Mouse (Mus musculus) intestine, embryonic 14.5 days (tissue): ENCODE results near the gene Ankrd9. TPM values are rescaled to one million over a fixed set of nuclear protein-coding genes. Genes with fewer than 3 reads are reported as not detected.

ENCODE experiments used
- ATAC-seq: fragments of 200-750 bp; cut with Nextera tagmentation; replicated peaks from 2 replicates; pipeline ENCODE4 v1.8.0; 2017; ENCODE audit warnings: low read depth, moderate number of reproducible peaks, moderate TSS enrichment, moderate library complexity; ENCODE audit not compliant: low FRiP score, low TSS enrichment
- DNase-seq: peaks from one replicate; pipeline ENCODE4 v3.0.0-alpha.2; 2018; ENCODE audit warnings: low spot score
- H3K27ac ChIP-seq: fragments of 300-500 bp; sonication (generic); 2 replicates; pipeline ENCODE4 v1.5.1; 2014; ENCODE audit warnings: low read depth, mild to moderate bottlenecking, control low read depth
- H3K27me3 ChIP-seq: fragments of 300-500 bp; sonication (generic); replicated peaks from 2 replicates; pipeline ENCODE4 v1.6.1; 2014; ENCODE audit warnings: low read length, control low read depth; ENCODE audit not compliant: control insufficient read depth, insufficient read depth
- H3K36me3 ChIP-seq: fragments of 300-500 bp; sonication (generic); 2 replicates; pipeline ENCODE4 v1.6.1; 2014; ENCODE audit warnings: low read length, control low read depth; ENCODE audit not compliant: control insufficient read depth, insufficient read depth
- H3K4me1 ChIP-seq: fragments of 300-500 bp; sonication (generic); replicated peaks from 2 replicates; pipeline ENCODE4 v1.6.1; 2014; ENCODE audit warnings: low read length, control low read depth, mixed read lengths; ENCODE audit not compliant: control insufficient read depth, insufficient read depth
- H3K4me2 ChIP-seq: fragments of 300-500 bp; sonication (generic); 2 replicates; pipeline ENCODE4 v1.6.1; 2014; ENCODE audit warnings: low read length
- H3K4me3 ChIP-seq: fragments of 300-500 bp; sonication (generic); 2 replicates; pipeline ENCODE4 v1.5.1; 2014; ENCODE audit warnings: low read depth, low read length, control low read depth, mixed read lengths
- H3K9ac ChIP-seq: fragments of 300-500 bp; sonication (generic); 2 replicates; pipeline ENCODE4 v1.6.1; 2014; ENCODE audit warnings: mild to moderate bottlenecking, low read length
- H3K9me3 ChIP-seq: fragments of 300-500 bp; sonication (generic); 2 replicates; pipeline ENCODE4 v1.6.1; 2016; ENCODE audit warnings: low read length, control low read depth; ENCODE audit not compliant: control insufficient read depth
- WGBS: fragments of 180-500 bp; shearing (Covaris S2); extraction: QIAGEN DNeasy Blood & Tissue Kit; methylation state at CpG from one replicate; pipeline ENCODE4 v1.1.7; 2014; 5-methylcytosine and 5-hydroxymethylcytosine counted together
- polyA plus RNA-seq: library from polyadenylated mRNA; unstranded; fragments of >200 nt; fragmentation: Nextera tagmentation; extraction: Ambion mirVana; gene quantifications from 2 replicates; pipeline ENCODE4 v1.2.1, GENCODE M21; 2014

The Ankrd9 gene
- polyA plus RNA-seq, 1 experiment from 2014 or later = 17.8 TPM

GRCm38 (mm10) chr12:110948910-110949201 is 30.0 kb downstream of the Ankrd9 start:
- H3K4me3 ChIP-seq = no peak overlapping the region
- no peaks in the 10 kb centered on the region for H3K27me3 ChIP-seq
- H3K27ac ChIP-seq = no peak overlapping the region
- no peak overlapping the region for H3K9ac ChIP-seq
- no peak overlapping the region for H3K4me2 ChIP-seq
- peaks cover 26% of the 10 kb centered on the region for H3K36me3 ChIP-seq
- ATAC-seq (no peak), DNase-seq (no peak)
- H3K9me3 ChIP-seq = no peaks in the 10 kb centered on the region
- H3K4me1 ChIP-seq = no peaks in the 10 kb centered on the region
- WGBS = 94% methylated on average over 3 of the region's 3 CpGs

GRCm38 (mm10) chr12:110948082-110948909 is 30.5 kb downstream of the Ankrd9 start:
- H3K4me1 ChIP-seq = no peaks in the 10 kb centered on the region
- ATAC-seq = no peak
- no peak for DNase-seq
- 92% methylated on average over 6 of the region's 6 CpGs for WGBS
- H3K4me3 ChIP-seq = no peak overlapping the region
- no peak overlapping the region for H3K9ac ChIP-seq
- H3K36me3 ChIP-seq = peaks cover 27% of the 10 kb centered on the region
- no peak overlapping the region for H3K27ac ChIP-seq
- H3K27me3 ChIP-seq = no peaks in the 10 kb centered on the region
- no peak overlapping the region for H3K4me2 ChIP-seq
- H3K9me3 ChIP-seq = no peaks in the 10 kb centered on the region

- no peak for ATAC-seq
- Histone ChIP-seq H3K9ac (no peak overlapping the region), H3K36me3 (peaks cover 33% of the 10 kb centered on the region), H3K27me3 (no peaks in the 10 kb centered on the region), H3K4me1 (no peaks in the 10 kb centered on the region), H3K27ac (no peak overlapping the region), H3K4me2 (no peak overlapping the region), H3K9me3 (no peaks in the 10 kb centered on the region), H3K4me3 (no peak overlapping the region)
- no peak for DNase-seq
- WGBS = 88% methylated on average over 7 of the region's 7 CpGs
Measured at GRCm38 (mm10) chr12:110946216-110946615, 32.6 kb downstream of the Ankrd9 start.

GRCm38 (mm10) chr12:110940869-110941268 is 38.0 kb downstream of the Ankrd9 start:
- no peaks in the 10 kb centered on the region for H3K27me3 ChIP-seq
- H3K4me2 ChIP-seq = no peak overlapping the region
- H3K9me3 ChIP-seq = no peaks in the 10 kb centered on the region
- no peak overlapping the region for H3K9ac ChIP-seq
- no peak overlapping the region for H3K27ac ChIP-seq
- H3K4me3 ChIP-seq = no peak overlapping the region
- ATAC-seq (no peak), DNase-seq (no peak)
- WGBS = 91% methylated on average over 3 of the region's 3 CpGs
- H3K36me3 ChIP-seq = peaks cover 27% of the 10 kb centered on the region
- H3K4me1 ChIP-seq = no peaks in the 10 kb centered on the region

- Histone ChIP-seq H3K4me2 (no peak overlapping the region), H3K36me3 (peaks cover 29% of the 10 kb centered on the region; the same call in 1 of the 2 replicates), H3K27me3 (no peaks in the 10 kb centered on the region), H3K9me3 (no peaks in the 10 kb centered on the region), H3K4me3 (no peak overlapping the region), H3K27ac (no peak overlapping the region), H3K4me1 (no peaks in the 10 kb centered on the region), H3K9ac (no peak overlapping the region)
- ATAC-seq (no peak), DNase-seq (no peak)
- WGBS = 95% methylated on average over 5 of the region's 5 CpGs
Measured at GRCm38 (mm10) chr12:110939385-110939784, 39.5 kb downstream of the Ankrd9 start.

GRCm38 (mm10) chr12:110937496-110937895 is 41.3 kb downstream of the Ankrd9 start:
- Histone ChIP-seq H3K36me3 (peaks cover 39% of the 10 kb centered on the region), H3K4me3 (no peak overlapping the region), H3K4me1 (no peaks in the 10 kb centered on the region), H3K27me3 (no peaks in the 10 kb centered on the region), H3K9me3 (no peaks in the 10 kb centered on the region), H3K9ac (no peak overlapping the region), H3K27ac (no peak overlapping the region), H3K4me2 (no peak overlapping the region)
- ATAC-seq = no peak
- 87% methylated on average over 5 of the region's 5 CpGs for WGBS
- no peak for DNase-seq

GRCm38 (mm10) chr12:110935983-110936620 is 42.7 kb downstream of the Ankrd9 start:
- DNase-seq (peak; percentile 82), ATAC-seq (0 out of 2 replicates have a peak, but pooled peaks have one; percentile 77)
- Histone ChIP-seq H3K4me1 (no peaks in the 10 kb centered on the region), H3K4me2 (no peak overlapping the region), H3K27me3 (no peaks in the 10 kb centered on the region), H3K27ac (no peak overlapping the region), H3K36me3 (peaks cover 52% of the 10 kb centered on the region), H3K9me3 (no peaks in the 10 kb centered on the region), H3K9ac (no peak overlapping the region), H3K4me3 (no peak overlapping the region)
- WGBS = 63% methylated on average over 9 of the region's 9 CpGs

GRCm38 (mm10) chr12:110932820-110933219 is 46.0 kb downstream of the Ankrd9 start:
- no peaks in the 10 kb centered on the region for H3K4me1 ChIP-seq
- no peaks in the 10 kb centered on the region for H3K27me3 ChIP-seq
- no peak overlapping the region for H3K9ac ChIP-seq
- no peaks in the 10 kb centered on the region for H3K9me3 ChIP-seq
- no peak overlapping the region for H3K4me2 ChIP-seq
- ATAC-seq (no peak), DNase-seq (no peak)
- H3K27ac ChIP-seq = no peak overlapping the region
- whole genome bisulfite sequencing = 76% methylated on average over 5 of the region's 5 CpGs
- H3K36me3 ChIP-seq = peaks cover 43% of the 10 kb centered on the region
- no peak overlapping the region for H3K4me3 ChIP-seq
